Mouse (Mus musculus): ENCODE results near the gene Btbd35f25. TPM values are rescaled to one million over a fixed set of nuclear protein-coding genes. Genes with fewer than 3 reads are reported as not detected.
"Not testable (repeated sequence)": the region's sequence is repeated elsewhere in the genome, so short reads cannot be mapped to it uniquely, and the experiment has no call there.

Btbd35f25 gene
- total RNA-seq (2021) = not detected
- long read RNA-seq, experiment 1 = 0 reads
- long read RNA-seq, experiment 2 = 0 reads

DNA sequence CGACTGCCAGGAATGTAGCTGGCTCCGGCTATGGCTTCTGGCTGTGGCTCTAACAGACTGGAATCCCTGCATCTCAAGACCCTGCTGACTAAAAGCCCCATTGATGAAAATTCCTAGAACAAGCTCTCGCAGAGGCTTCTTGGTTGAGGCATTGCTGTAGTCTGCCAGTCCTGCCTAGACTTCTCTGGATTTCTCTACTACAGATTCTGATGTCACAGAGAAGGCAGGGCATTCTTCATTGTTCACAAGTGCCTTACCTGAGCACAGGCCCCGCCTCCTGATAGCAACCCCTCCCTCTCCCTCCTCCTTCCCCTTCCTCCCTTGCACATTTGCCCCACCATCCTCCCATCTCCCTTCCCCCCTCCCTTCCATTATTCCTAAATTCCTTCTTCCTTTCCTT, at the start of gene Btbd35f25:
TSS of gene Btbd35f25 (minus strand) at position 101 of the 400 bp plus-strand sequence.
- not testable (repeated sequence) for DNase-seq

DNA sequence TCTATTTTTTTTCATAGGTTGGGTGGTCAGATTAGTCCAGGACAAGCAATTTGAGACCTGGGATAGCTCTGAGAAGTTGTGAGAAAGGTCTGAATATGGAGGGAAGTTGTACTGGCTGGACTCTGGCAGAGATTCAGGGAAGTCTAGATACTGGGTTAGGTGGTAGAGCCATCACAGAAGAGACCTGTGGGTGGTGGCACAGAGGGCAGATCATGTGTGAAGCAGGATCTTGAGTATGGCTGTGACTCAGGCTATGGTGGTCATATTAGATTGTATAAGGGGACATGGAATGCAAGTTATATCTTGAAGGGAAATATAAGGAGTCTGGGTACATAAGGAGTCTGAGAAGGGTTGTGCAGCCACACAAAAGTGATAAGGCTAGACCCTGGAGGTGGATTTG, 49.3 kb upstream of the Btbd35f25 start:
- DNase-seq = no peak

DNA sequence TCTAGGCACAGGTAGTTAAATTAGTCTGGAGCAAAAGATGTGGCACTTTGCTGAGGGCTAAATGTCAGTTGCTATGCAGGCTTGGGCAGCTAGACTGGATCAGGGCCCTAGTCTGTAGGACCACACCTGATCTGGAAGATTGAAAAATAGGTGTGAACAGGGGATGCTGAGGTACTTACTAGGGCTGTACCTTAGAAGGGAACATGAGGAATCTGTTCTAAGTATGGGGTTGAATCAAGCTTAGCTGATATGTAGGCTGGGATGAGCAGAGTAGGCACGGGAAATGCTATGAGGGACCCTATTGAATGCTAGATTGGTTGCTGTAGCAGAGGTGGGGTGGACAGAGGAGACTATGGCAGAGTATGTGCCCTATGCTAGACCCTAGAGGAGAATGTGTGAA, 47.0 kb upstream of the Btbd35f25 start:
- DNase-seq = no peak

DNA sequence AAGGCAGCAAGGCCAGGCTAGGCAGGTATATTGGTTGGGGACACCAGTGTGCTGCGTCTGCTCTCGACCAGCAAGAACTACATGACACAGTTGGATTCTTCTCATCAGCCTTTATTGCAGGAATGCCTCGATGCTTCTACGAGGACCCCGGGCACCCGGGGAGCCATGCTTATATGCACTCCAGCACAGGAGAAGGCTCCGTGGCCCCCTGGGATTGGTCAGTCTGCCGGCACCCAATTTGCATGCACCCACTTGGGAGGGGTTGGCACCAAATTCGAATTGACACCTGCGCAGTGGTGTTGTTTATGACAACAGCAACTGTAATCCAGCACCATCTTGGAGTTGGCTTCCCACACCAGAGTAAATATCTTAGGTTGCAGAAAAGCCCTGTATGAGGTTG, 28.1 kb upstream of the Btbd35f25 start:
- no peak for DNase-seq

DNA sequence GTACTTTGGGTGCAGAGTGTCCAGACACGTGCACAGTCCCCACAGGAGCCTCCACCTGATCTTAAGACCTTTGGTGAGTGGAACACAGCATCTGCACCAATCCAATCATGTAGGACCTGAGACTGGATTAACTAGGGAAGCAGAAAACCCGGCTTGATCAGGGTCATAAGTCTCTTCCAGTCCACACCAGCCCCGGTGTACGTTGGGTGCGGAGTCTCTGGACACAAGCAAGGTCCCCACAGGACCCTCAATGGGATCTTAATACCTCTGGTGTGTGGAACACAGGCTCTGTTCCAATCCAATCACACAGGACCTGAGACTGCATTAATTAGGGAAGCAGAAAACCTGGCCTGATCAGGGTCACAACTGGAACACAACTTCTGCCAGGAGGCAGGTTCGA, 20.0 kb upstream of the Btbd35f25 start:
- no peak for DNase-seq

Other genes starting within 250 kb of the Btbd35f25 start
- gene Gm21883, start 142.9 kb downstream of the Btbd35f25 start, total RNA-seq (2021) = not detected
- not detected for gene Spin2e, start 98.2 kb downstream of the Btbd35f25 start, total RNA-seq (2021)
- gene Gm21637, start 244.9 kb upstream of the Btbd35f25 start, total RNA-seq (2021) = not detected